Mouse (Mus musculus) lung, embryonic 15.5 days (tissue): ENCODE results near the gene Prpsap2. TPM values are rescaled to one million over a fixed set of nuclear protein-coding genes. Genes with fewer than 3 reads are reported as not detected.
"Not testable (repeated sequence)": the region's sequence is repeated elsewhere in the genome, so short reads cannot be mapped to it uniquely, and the experiment has no call there.

Experiments
- ATAC-seq: fragments of 200-750 bp; cut with Nextera tagmentation; 2 replicates; pipeline ENCODE4 v1.8.0; 2017; ENCODE audit warnings: moderate number of reproducible peaks, borderline replicate concordance; ENCODE audit not compliant: low FRiP score, low TSS enrichment; ENCODE audit errors: extremely low read depth
- H3K27ac ChIP-seq: fragments of 300-500 bp; sonication (generic); 2 replicates; pipeline ENCODE4 v1.5.1; 2015; ENCODE audit warnings: moderate library complexity, mild to moderate bottlenecking, inconsistent platforms
- H3K27me3 ChIP-seq: fragments of 300-500 bp; sonication (generic); 2 replicates; pipeline ENCODE4 v1.6.1; 2015; ENCODE audit warnings: inconsistent platforms
- H3K36me3 ChIP-seq: fragments of 300-500 bp; sonication (generic); 2 replicates; pipeline ENCODE4 v1.6.1; 2015; ENCODE audit warnings: inconsistent platforms
- H3K4me1 ChIP-seq: fragments of 300-500 bp; sonication (generic); 2 replicates; pipeline ENCODE4 v1.6.1; 2015; ENCODE audit warnings: inconsistent platforms
- H3K4me2 ChIP-seq: fragments of 300-500 bp; sonication (generic); 2 replicates; pipeline ENCODE4 v1.6.1; 2015; ENCODE audit warnings: inconsistent platforms, mild to moderate bottlenecking, moderate library complexity
- H3K4me3 ChIP-seq: fragments of 300-500 bp; sonication (generic); 2 replicates; pipeline ENCODE4 v1.5.1; 2015; ENCODE audit warnings: mild to moderate bottlenecking, inconsistent platforms
- H3K9ac ChIP-seq: fragments of 300-500 bp; sonication (generic); 2 replicates; pipeline ENCODE4 v1.6.1; 2015; ENCODE audit warnings: inconsistent platforms
- H3K9me3 ChIP-seq: fragments of 300-500 bp; sonication (generic); 2 replicates; pipeline ENCODE4 v1.6.1; 2016; ENCODE audit warnings: inconsistent platforms
- WGBS: fragments of 180-500 bp; shearing (Covaris S2); methylation state at CpG from one replicate; pipeline ENCODE4 v1.1.7; 2015; 5-methylcytosine and 5-hydroxymethylcytosine counted together
- polyA plus RNA-seq: library from polyadenylated mRNA; unstranded; fragments of >200 nt; fragmentation: Nextera tagmentation; extraction: Ambion mirVana; gene quantifications from 2 replicates; pipeline ENCODE4 v1.2.1, GENCODE M21; 2015

The Prpsap2 gene
- polyA plus RNA-seq: 31.0 and 34.0 TPM in 2 replicates

DNA sequence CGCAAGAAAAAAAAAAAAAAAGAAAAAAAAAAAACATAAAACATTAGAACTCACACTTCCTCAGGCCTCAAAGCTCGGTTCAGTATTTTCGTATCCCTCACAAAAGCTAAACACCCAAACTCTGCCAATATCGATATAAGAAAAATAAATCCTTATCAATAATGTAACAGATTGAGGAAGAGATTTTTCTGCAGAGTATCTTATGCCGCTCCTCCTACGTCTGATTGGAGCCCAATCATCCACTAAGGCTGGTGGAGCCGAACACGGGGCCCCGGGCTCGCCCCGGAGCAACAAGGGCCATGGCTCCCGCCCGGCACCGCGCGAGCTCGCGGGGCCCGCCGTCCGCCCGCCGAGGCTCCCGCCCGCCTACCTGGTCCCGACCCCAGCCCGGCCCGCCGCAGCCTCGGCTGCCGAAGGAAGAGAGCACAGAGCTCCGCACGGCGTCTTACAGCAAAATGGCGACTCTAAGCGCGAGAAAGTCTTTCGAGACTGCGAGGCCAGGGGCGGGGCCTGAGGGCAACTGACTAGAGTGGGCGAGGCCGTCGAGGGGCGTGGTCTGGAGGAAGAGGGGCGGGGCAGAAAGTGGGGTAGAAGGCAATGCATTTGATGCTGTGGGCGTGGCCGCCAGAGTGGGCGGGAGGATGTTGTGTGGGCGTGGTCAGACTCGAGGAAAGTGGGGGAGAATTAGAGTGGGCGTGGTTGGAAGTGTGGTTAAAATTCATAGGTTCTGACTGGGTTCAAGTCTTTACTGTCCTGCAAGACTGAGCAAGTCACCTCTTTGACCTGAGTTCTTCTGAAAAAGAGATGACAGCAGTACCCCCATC is at the start of gene Prpsap2:
TSS of gene Prpsap2 (minus strand) at position 505 of the 824 bp plus-strand sequence.
- Histone ChIP-seq H3K36me3 (peaks cover 7% of the 10 kb centered on the region; the same call in 1 of the 2 replicates), H3K9me3 (no peaks in the 10 kb centered on the region), H3K27ac (peak within 1 kb of the TSS; percentile 91), H3K27me3 (no peaks in the 10 kb centered on the region), H3K4me1 (peaks cover 8% of the 10 kb centered on the region), H3K4me2 (peak within 1 kb of the TSS; percentile 58), H3K4me3 (peak within 1 kb of the TSS; percentile 66), H3K9ac (peak within 1 kb of the TSS; percentile 72)
- peak; percentile 94 for ATAC-seq
- under 1% methylated on average over 51 of the region's 51 CpGs for WGBS

- peaks cover 41% of the 10 kb centered on the region for H3K36me3 ChIP-seq
- no peak for ATAC-seq
- H3K4me1 ChIP-seq: no peaks in the 10 kb centered on the region
- H3K27ac ChIP-seq: peak overlapping the region; percentile 37; the same call in 1 of the 2 replicates
- H3K9ac ChIP-seq: no peak overlapping the region
- no peaks in the 10 kb centered on the region for H3K27me3 ChIP-seq
- H3K9me3 ChIP-seq: no peaks in the 10 kb centered on the region
- H3K4me2 ChIP-seq: no peak overlapping the region
- 51% methylated on average over 4 of the region's 4 CpGs for WGBS
- no peak overlapping the region for H3K4me3 ChIP-seq
These were observed 47.9 kb upstream of the Prpsap2 start for GRCm38 (mm10) chr11:61809793-61810192.

- peak overlapping the region; percentile 33 for H3K27ac ChIP-seq
- peaks cover 33% of the 10 kb centered on the region for H3K36me3 ChIP-seq
- ATAC-seq: peak; percentile 55; the same call in 1 of the 2 replicates
- no peak overlapping the region for H3K4me2 ChIP-seq
- H3K9me3 ChIP-seq: no peaks in the 10 kb centered on the region
- 46% methylated on average over 2 of the region's 2 CpGs for WGBS
- H3K27me3 ChIP-seq: no peaks in the 10 kb centered on the region
- no peak overlapping the region for H3K9ac ChIP-seq
- H3K4me3 ChIP-seq: no peak overlapping the region
- H3K4me1 ChIP-seq: no peaks in the 10 kb centered on the region
These were observed 46.7 kb upstream of the Prpsap2 start for GRCm38 (mm10) chr11:61808551-61809117.

DNA sequence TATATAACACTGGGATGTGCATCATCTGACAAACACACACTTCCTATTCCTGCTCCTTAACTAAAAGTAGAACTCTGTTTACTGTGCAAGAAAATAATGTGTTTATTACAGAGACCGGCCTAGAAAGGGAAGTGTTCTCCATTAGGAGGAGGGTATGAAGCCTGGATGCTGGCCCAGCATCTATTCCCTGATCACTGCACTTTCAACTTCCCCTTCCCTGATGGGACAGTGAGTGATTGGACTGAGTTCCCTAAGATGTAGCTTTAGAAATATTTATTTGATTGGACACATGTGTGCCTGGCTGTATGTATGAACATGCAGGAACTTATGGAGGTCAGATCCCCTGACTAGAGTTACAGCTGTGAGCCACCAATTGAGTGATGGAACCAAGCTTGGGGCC is 31.6 kb upstream of the Prpsap2 start:
- no peak for ATAC-seq
- no peaks in the 10 kb centered on the region for H3K27me3 ChIP-seq
- H3K4me2 ChIP-seq: no peak overlapping the region
- H3K27ac ChIP-seq: no peak overlapping the region
- H3K9ac ChIP-seq: no peak overlapping the region
- no peak overlapping the region for H3K4me3 ChIP-seq
- no peaks in the 10 kb centered on the region for H3K9me3 ChIP-seq
- peaks cover 56% of the 10 kb centered on the region for H3K36me3 ChIP-seq
- 63% methylated on average over 1 of the region's 1 CpGs for WGBS
- H3K4me1 ChIP-seq: no peaks in the 10 kb centered on the region

- H3K9me3 ChIP-seq: no peaks in the 10 kb centered on the region
- H3K4me3 ChIP-seq: no peak overlapping the region
- no peaks in the 10 kb centered on the region for H3K4me1 ChIP-seq
- no peaks in the 10 kb centered on the region for H3K27me3 ChIP-seq
- H3K27ac ChIP-seq: no peak overlapping the region
- peaks cover 56% of the 10 kb centered on the region for H3K36me3 ChIP-seq
- 89% methylated on average over 1 of the region's 1 CpGs for WGBS
- H3K4me2 ChIP-seq: no peak overlapping the region
- no peak overlapping the region for H3K9ac ChIP-seq
- no peak for ATAC-seq
These were observed 26.7 kb upstream of the Prpsap2 start for GRCm38 (mm10) chr11:61788550-61788949.

DNA sequence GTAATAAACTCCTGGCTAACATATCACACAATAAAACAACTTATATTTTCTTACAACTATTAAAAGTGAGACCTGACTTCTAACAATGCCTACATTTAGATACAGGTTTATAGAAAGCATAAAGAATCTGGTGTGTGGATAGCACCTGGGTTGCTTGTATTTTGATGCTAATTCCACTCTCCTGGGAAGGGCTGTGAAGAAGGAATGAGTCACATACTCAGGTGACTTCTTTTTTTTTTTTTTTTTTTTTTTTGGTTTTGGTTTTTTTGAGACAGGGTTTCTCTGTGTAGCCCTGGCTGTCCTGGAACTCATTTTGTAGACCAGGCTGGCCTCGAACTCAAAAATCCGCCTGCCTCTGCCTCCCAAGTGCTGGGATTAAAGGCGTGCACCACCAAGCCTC is 20.6 kb upstream of the Prpsap2 start:
- not testable (repeated sequence) for H3K9ac ChIP-seq, ATAC-seq, H3K9me3 ChIP-seq, H3K4me3 ChIP-seq, H3K27me3 ChIP-seq, H3K27ac ChIP-seq, H3K4me2 ChIP-seq, H3K4me1 ChIP-seq
- WGBS: 94% methylated on average over 3 of the region's 3 CpGs
- peaks cover 51% of the 10 kb centered on the region for H3K36me3 ChIP-seq

- peaks cover 31% of the 10 kb centered on the region for H3K36me3 ChIP-seq
- H3K9me3 ChIP-seq: no peaks in the 10 kb centered on the region
- H3K4me1 ChIP-seq: no peaks in the 10 kb centered on the region
- H3K27me3 ChIP-seq: no peaks in the 10 kb centered on the region
- ATAC-seq: no peak
- 83% methylated on average over 4 of the region's 4 CpGs for WGBS
- H3K4me2 ChIP-seq: no peak overlapping the region
- H3K4me3 ChIP-seq: no peak overlapping the region
- H3K9ac ChIP-seq: no peak overlapping the region
- H3K27ac ChIP-seq: no peak overlapping the region
These were observed 12.8 kb upstream of the Prpsap2 start for GRCm38 (mm10) chr11:61774551-61775149.

DNA sequence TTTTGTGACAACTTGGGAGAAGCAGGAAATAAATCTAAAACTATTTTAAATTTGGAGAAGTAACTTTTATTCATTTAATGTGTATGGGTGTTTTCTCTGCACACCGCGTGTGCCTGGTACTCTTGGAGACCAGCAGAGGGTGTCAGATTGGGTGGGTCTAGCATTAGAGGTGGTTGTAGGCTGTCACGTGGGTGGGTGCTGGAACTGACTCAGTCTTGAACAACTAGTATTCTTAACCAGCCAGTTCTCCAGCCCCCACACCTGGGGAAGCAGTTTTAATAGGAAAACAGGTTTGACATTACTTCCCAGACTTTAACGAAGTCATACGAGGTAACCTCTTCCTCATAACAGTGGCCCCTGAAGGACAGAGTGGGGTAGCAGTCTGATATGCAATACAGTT is 1.4 kb downstream of the Prpsap2 start:
- Histone ChIP-seq H3K27me3 (no peaks in the 10 kb centered on the region), H3K27ac (no peak overlapping the region), H3K9ac (no peak overlapping the region), H3K4me1 (peaks cover 8% of the 10 kb centered on the region), H3K36me3 (peaks cover 15% of the 10 kb centered on the region; the same call in 1 of the 2 replicates), H3K4me3 (peak overlapping the region; percentile 66), H3K9me3 (no peaks in the 10 kb centered on the region), H3K4me2 (peak overlapping the region; percentile 58)
- 64% methylated on average over 5 of the region's 5 CpGs for WGBS
- ATAC-seq: no peak

DNA sequence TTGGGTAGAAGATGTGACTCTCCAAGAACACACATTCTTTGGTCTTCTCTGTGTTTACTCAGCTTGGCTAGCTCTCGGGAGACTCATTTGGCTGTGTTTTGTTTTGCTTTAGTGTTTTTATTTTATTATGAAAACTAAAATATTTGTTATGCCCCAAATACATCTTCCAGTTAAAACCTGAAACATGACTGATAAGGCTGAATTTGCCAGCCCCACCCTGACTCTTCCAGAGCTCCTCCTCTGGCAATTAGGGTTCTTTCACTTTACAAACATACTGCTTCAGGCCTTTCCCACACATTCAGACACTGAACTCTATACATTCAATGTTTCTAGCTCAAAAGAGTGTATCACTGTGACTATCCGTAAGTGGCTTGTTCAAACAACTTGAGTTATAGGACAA is 4.7 kb downstream of the Prpsap2 start:
- no peaks in the 10 kb centered on the region for H3K27me3 ChIP-seq
- WGBS: 73% methylated on average over 2 of the region's 2 CpGs
- ATAC-seq: no peak
- H3K27ac ChIP-seq: no peak overlapping the region
- no peaks in the 10 kb centered on the region for H3K9me3 ChIP-seq
- H3K4me2 ChIP-seq: no peak overlapping the region
- peaks cover 43% of the 10 kb centered on the region for H3K36me3 ChIP-seq
- H3K4me1 ChIP-seq: peaks cover 8% of the 10 kb centered on the region
- no peak overlapping the region for H3K4me3 ChIP-seq
- H3K9ac ChIP-seq: no peak overlapping the region

DNA sequence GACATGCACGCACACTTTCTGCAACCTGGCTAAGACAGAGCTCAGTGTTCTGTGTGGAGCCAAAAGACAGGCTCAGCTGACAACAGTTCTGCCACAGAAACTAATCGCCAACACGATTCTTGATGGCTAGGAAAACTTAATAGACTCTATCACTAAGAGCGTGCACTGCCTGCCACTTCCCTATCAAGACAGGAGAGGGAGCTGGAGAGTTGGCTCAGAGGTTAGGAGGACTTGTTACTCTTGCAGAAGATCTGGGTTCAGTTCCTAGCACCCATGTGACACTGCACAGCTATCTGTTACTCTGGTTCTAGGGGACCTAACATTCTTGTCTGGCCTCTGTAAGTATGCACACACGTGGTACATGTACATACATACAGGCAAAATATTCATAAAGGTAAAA is 10.3 kb downstream of the Prpsap2 start:
- ATAC-seq: no peak
- Histone ChIP-seq H3K9ac (no peak overlapping the region), H3K9me3 (no peaks in the 10 kb centered on the region), H3K36me3 (peaks cover 72% of the 10 kb centered on the region), H3K27ac (no peak overlapping the region), H3K4me2 (no peak overlapping the region), H3K4me3 (no peak overlapping the region), H3K27me3 (no peaks in the 10 kb centered on the region), H3K4me1 (no peaks in the 10 kb centered on the region)
- WGBS: 78% methylated on average over 5 of the region's 5 CpGs

DNA sequence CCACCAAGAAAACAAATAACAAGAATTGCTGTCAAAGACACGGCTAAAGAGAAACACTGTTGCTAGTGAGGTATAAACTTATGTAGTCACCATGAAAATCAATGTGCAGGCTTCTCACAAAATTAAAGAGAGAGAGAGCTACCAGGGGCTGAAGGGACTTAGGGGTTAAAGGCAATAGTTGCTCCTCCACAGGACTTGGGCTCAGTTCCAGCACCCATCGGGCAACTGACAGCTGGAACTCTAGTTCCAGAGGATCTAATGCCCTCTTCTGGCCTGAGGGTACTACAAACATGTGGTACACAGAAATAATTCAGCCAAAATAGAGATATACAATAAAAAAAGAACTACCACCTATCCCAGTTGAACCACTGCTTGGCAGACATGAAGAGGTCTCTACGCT is 14.7 kb downstream of the Prpsap2 start:
- Histone ChIP-seq H3K9me3 (no peaks in the 10 kb centered on the region), H3K27ac (no peak overlapping the region), H3K4me1 (no peaks in the 10 kb centered on the region), H3K36me3 (peaks cover 59% of the 10 kb centered on the region), H3K27me3 (no peaks in the 10 kb centered on the region), H3K4me3 (no peak overlapping the region), H3K4me2 (no peak overlapping the region), H3K9ac (no peak overlapping the region)
- no peak for ATAC-seq
- 47% methylated on average over 3 of the region's 3 CpGs for WGBS

GRCm38 (mm10) chr11:61745781-61746180 is 16.1 kb downstream of the Prpsap2 start:
- H3K9ac ChIP-seq: no peak overlapping the region
- H3K4me3 ChIP-seq: no peak overlapping the region
- WGBS: 91% methylated on average over 9 of the region's 9 CpGs
- H3K4me1 ChIP-seq: no peaks in the 10 kb centered on the region
- ATAC-seq: no peak
- no peak overlapping the region for H3K4me2 ChIP-seq
- no peaks in the 10 kb centered on the region for H3K27me3 ChIP-seq
- H3K36me3 ChIP-seq: peaks cover 51% of the 10 kb centered on the region
- H3K27ac ChIP-seq: no peak overlapping the region
- no peaks in the 10 kb centered on the region for H3K9me3 ChIP-seq
